Mouse (Mus musculus): ENCODE data around the gene Fam196a. TPM values are rescaled to one million over a fixed set of nuclear protein-coding genes. Genes with fewer than 3 reads are reported as not detected.

Fam196a gene
- 1.3 and 1.7 TPM in 2 replicates for polyA plus RNA-seq (2015; fragmentation: Nextera tagmentation; extraction: Ambion mirVana)

DNA sequence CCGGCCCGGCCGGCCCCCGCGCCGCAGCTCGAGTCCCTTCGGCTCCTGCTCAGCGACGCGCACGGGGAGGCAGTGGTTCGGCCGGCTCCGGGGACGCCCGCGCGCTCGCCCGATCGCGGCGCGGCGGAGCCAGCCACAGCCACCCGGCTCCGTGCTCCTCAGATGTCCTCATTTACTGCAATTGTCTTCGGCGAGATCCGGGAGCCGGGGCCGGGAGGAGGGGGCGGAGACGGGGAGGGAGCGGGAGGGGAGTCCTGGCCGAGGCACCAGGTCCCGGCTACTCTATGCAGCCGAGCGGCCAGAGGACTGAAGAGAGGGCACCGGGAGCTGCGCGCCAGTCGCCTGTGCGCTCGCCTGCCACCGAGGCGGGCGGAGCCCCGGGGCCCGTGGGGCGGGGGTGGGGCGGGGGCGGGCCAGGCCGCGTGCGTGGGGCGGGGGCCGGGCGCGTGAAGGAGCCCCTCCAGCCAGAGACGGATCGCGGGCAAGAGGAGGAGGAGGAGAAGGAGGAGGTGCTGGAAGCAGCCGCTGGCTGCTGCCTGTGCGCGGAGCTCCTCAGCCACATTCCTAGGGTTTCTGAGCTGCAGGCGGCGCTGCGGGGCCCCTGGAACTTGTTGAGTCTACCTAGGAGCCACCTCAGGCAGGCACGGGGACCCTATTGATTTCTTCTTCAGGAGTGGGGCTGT is at the start of gene Fam196a:
TSS of gene Fam196a (minus strand) at position 504 of the 683 bp plus-strand sequence.
- Histone ChIP-seq H3K27ac (ENCODE audit: low read length) (no peak within 1 kb of the TSS), H3K27me3 (replicated peaks; ENCODE audit: insufficient read depth, low read length) (0 out of 2 replicates have a peak, but pooled peaks cover 10% of the 10 kb centered on the region), H3K9ac (replicated peaks; ENCODE audit: low read depth) (no peak within 1 kb of the TSS), H3K4me3 (ENCODE audit: low read depth, low read length) (peak within 1 kb of the TSS; percentile 41), H3K36me3 (ENCODE audit: insufficient read depth, low read length) (no peaks in the 10 kb centered on the region), H3K4me2 (replicated peaks; ENCODE audit: low read depth, low read length) (peak within 1 kb of the TSS; percentile 88), H3K4me1 (ENCODE audit: insufficient read depth, low read depth, low read length) (peaks cover 11% of the 10 kb centered on the region), H3K9me3 (ENCODE audit: low read length) (no peaks in the 10 kb centered on the region)
- DNase-seq (ENCODE audit: low spot score) (peak; percentile 70), ATAC-seq (peak; percentile 84)
- TF ChIP-seq CTCF (IDR thresholded peaks at IDR 0.05), result peak; percentile 56
- TF ChIP-seq EP300 (IDR thresholded peaks at IDR 0.05), result no peak
- WGBS, result 0% methylated on average over 27 of the region's 71 CpGs

DNA sequence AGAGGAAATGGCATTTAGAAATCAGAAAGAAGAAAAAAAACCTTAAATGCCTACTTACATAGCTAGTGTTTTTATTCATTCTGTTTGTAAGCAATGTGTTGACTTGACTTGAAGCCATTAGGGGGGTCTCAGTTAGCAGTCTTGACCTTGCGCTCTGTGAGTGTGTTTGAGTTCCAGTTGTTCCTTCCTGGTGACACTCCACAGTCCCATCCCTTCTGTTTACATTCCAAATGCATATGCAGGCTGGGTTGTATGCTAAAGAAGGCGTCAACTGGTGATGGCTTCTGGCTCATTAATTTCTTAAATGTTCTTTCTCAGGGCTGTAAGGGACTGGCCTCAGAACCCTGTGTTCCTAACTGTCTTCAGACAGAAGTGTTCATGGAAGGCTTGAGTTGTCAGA is 23.4 kb upstream of the Fam196a start:
- Histone ChIP-seq H3K9me3 (ENCODE audit: low read length) (no peaks in the 10 kb centered on the region), H3K27ac (ENCODE audit: low read length) (no peak overlapping the region), H3K4me1 (ENCODE audit: insufficient read depth, low read depth, low read length) (no peaks in the 10 kb centered on the region), H3K4me2 (replicated peaks; ENCODE audit: low read depth, low read length) (no peak overlapping the region), H3K36me3 (ENCODE audit: insufficient read depth, low read length) (no peaks in the 10 kb centered on the region), H3K4me3 (ENCODE audit: low read depth, low read length) (no peak overlapping the region), H3K9ac (replicated peaks; ENCODE audit: low read depth) (no peak overlapping the region), H3K27me3 (replicated peaks; ENCODE audit: insufficient read depth, low read length) (no peaks in the 10 kb centered on the region)
- TF ChIP-seq CTCF (IDR thresholded peaks at IDR 0.05), result no peak
- TF ChIP-seq EP300 (IDR thresholded peaks at IDR 0.05), result peak; percentile 80
- ATAC-seq (peak; percentile 79), DNase-seq (ENCODE audit: low spot score) (peak; percentile 55)
- 60% methylated on average over 2 of the region's 2 CpGs for WGBS

DNA sequence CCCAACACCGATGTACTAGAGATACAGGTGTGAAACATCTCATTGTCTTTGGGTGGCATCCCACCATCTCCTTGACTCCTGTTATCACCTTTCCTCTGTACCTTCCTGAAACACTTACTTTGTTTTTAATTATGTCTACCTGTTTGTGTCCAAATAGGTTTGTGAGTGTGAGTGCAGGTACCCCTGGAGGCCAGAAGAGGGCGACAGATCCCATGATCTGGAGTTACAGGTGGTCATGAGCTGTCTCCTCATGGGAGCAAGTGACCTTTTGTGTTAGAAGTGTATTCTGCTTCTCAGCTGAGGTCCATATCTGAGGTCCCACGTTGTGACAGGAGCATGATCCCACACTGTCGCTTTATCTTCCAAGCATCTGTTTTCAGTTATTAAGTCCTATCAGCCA is 22.6 kb upstream of the Fam196a start:
- no peaks in the 10 kb centered on the region for H3K4me1 ChIP-seq (ENCODE audit: insufficient read depth, low read depth, low read length)
- no peak overlapping the region for H3K9ac ChIP-seq (replicated peaks; ENCODE audit: low read depth)
- no peak overlapping the region for H3K4me3 ChIP-seq (ENCODE audit: low read depth, low read length)
- H3K27ac ChIP-seq (ENCODE audit: low read length), result no peak overlapping the region
- WGBS, result 67% methylated on average over 4 of the region's 4 CpGs
- no peaks in the 10 kb centered on the region for H3K36me3 ChIP-seq (ENCODE audit: insufficient read depth, low read length)
- no peak for ATAC-seq
- no peaks in the 10 kb centered on the region for H3K9me3 ChIP-seq (ENCODE audit: low read length)
- H3K27me3 ChIP-seq (replicated peaks; ENCODE audit: insufficient read depth, low read length), result no peaks in the 10 kb centered on the region
- no peak for DNase-seq (ENCODE audit: low spot score)
- TF ChIP-seq CTCF (IDR thresholded peaks at IDR 0.05) (peak; percentile 74), EP300 (IDR thresholded peaks at IDR 0.05) (no peak)
- H3K4me2 ChIP-seq (replicated peaks; ENCODE audit: low read depth, low read length), result no peak overlapping the region

DNA sequence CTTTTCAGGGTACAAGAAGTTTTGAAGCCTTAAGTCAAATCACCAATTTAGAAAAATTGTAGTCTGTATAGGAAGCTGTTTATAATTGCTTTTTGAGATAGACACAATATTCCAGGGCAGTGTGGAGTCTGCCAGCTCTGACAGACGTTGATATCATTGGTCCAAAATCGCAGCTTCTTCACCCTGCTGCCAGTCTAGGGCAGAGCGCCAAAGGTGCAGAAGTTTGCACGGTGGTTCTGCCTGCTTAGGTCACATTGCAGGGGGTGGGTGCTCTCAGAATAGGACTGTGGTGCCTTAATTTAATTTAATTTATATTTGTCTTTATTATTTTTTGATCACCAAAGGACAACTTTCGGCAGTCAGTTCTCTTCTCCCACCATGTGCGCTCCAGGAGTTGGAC is 20.9 kb upstream of the Fam196a start:
- Histone ChIP-seq H3K9ac (replicated peaks; ENCODE audit: low read depth) (no peak overlapping the region), H3K4me3 (ENCODE audit: low read depth, low read length) (no peak overlapping the region), H3K27me3 (replicated peaks; ENCODE audit: insufficient read depth, low read length) (no peaks in the 10 kb centered on the region), H3K4me1 (ENCODE audit: insufficient read depth, low read depth, low read length) (no peaks in the 10 kb centered on the region), H3K27ac (ENCODE audit: low read length) (no peak overlapping the region), H3K9me3 (ENCODE audit: low read length) (no peaks in the 10 kb centered on the region), H3K36me3 (ENCODE audit: insufficient read depth, low read length) (no peaks in the 10 kb centered on the region), H3K4me2 (replicated peaks; ENCODE audit: low read depth, low read length) (no peak overlapping the region)
- DNase-seq (ENCODE audit: low spot score), result no peak
- no peak for TF ChIP-seq EP300 (IDR thresholded peaks at IDR 0.05)
- no peak for TF ChIP-seq CTCF (IDR thresholded peaks at IDR 0.05)
- ATAC-seq, result no peak
- WGBS, result 81% methylated on average over 6 of the region's 6 CpGs

DNA sequence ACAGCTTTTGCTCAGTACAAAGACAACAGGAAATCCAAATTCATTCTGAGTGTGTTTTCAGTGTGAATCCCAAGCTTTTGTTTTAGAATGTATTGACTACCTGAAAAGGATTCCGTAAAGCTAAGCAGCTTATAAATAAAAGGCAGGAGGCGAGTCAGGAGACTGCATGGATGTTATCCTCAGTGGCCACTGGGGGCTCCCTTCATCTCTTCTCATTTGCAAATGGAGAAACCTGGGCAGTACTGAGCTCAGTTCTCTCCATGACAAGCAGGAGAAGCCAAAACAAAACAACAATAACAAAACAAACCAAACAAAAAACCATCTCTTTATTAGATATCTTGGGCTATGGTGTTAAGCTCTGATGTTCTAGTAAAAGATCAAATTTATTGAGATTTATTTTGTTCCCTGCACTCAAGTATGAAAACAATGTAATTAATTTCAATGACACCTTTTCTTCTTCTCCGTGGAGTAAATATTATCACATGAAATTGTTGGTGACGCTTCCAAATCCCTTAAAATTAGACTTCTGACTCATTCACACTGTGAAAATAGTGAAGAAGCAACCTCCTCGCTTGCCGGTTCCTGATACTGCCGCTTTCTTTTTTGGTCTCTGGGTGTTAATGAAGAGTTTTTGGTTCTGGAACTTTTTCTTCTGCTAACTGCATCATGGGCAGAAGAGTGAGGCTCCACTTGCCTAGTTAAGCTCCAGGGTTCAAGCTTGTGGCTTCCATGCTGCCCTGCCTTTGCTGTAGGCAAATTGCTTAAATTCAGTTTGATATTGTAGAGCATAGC is 7.9 kb upstream of the Fam196a start:
- H3K4me3 ChIP-seq (ENCODE audit: low read depth, low read length), result no peak overlapping the region
- no peak for ATAC-seq
- H3K27ac ChIP-seq (ENCODE audit: low read length), result no peak overlapping the region
- no peak overlapping the region for H3K4me2 ChIP-seq (replicated peaks; ENCODE audit: low read depth, low read length)
- 87% methylated on average over 7 of the region's 7 CpGs for whole genome bisulfite sequencing
- no peaks in the 10 kb centered on the region for H3K4me1 ChIP-seq (ENCODE audit: insufficient read depth, low read depth, low read length)
- H3K27me3 ChIP-seq (replicated peaks; ENCODE audit: insufficient read depth, low read length), result no peaks in the 10 kb centered on the region
- no peak for DNase-seq (ENCODE audit: low spot score)
- no peaks in the 10 kb centered on the region for H3K9me3 ChIP-seq (ENCODE audit: low read length)
- TF ChIP-seq CTCF (IDR thresholded peaks at IDR 0.05), result peak; percentile 48
- TF ChIP-seq EP300 (IDR thresholded peaks at IDR 0.05), result no peak
- H3K9ac ChIP-seq (replicated peaks; ENCODE audit: low read depth), result no peak overlapping the region
- no peaks in the 10 kb centered on the region for H3K36me3 ChIP-seq (ENCODE audit: insufficient read depth, low read length)

DNA sequence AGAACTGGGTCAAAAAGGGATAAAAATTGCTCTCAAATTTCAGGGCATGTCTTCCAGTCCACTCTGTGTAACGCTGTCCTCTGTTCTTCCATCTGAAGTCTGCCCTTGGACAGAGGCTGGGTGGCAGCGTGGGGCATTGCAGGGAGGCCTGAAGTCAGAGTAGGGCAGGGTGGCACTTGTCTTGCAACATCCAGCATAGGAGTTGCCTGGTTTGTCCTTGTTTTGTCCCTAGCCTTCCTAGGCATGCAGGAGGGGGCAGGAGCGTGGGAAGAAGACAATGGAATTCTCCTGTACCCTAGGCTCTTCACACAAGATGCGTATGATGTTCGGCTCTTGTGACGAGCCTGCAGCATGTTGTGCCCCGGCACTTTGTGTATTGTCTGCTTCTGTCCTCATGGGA is 5.5 kb upstream of the Fam196a start:
- WGBS, result 71% methylated on average over 7 of the region's 7 CpGs

More for the DNA sequence above, 5.5 kb upstream of the Fam196a start:
- no peak for DNase-seq (ENCODE audit: low spot score)
- no peaks in the 10 kb centered on the region for H3K9me3 ChIP-seq (ENCODE audit: low read length)
- no peak overlapping the region for H3K9ac ChIP-seq (replicated peaks; ENCODE audit: low read depth)
- no peaks in the 10 kb centered on the region for H3K36me3 ChIP-seq (ENCODE audit: insufficient read depth, low read length)
- H3K4me2 ChIP-seq (replicated peaks; ENCODE audit: low read depth, low read length), result no peak overlapping the region
- no peak overlapping the region for H3K27ac ChIP-seq (ENCODE audit: low read length)
- ATAC-seq, result no peak
- no peaks in the 10 kb centered on the region for H3K4me1 ChIP-seq (ENCODE audit: insufficient read depth, low read depth, low read length)
- H3K4me3 ChIP-seq (ENCODE audit: low read depth, low read length), result no peak overlapping the region
- no peaks in the 10 kb centered on the region for H3K27me3 ChIP-seq (replicated peaks; ENCODE audit: insufficient read depth, low read length)
- TF ChIP-seq CTCF (IDR thresholded peaks at IDR 0.05), result no peak
- TF ChIP-seq EP300 (IDR thresholded peaks at IDR 0.05), result no peak

Data from lung, postnatal 0 days (tissue).